Mouse (Mus musculus): ENCODE results near the gene Hist1h1d.
"Not testable (repeated sequence)": the region's sequence is repeated elsewhere in the genome, so short reads cannot be mapped to it uniquely, and the experiment has no call there.

The Hist1h1d gene

DNA sequence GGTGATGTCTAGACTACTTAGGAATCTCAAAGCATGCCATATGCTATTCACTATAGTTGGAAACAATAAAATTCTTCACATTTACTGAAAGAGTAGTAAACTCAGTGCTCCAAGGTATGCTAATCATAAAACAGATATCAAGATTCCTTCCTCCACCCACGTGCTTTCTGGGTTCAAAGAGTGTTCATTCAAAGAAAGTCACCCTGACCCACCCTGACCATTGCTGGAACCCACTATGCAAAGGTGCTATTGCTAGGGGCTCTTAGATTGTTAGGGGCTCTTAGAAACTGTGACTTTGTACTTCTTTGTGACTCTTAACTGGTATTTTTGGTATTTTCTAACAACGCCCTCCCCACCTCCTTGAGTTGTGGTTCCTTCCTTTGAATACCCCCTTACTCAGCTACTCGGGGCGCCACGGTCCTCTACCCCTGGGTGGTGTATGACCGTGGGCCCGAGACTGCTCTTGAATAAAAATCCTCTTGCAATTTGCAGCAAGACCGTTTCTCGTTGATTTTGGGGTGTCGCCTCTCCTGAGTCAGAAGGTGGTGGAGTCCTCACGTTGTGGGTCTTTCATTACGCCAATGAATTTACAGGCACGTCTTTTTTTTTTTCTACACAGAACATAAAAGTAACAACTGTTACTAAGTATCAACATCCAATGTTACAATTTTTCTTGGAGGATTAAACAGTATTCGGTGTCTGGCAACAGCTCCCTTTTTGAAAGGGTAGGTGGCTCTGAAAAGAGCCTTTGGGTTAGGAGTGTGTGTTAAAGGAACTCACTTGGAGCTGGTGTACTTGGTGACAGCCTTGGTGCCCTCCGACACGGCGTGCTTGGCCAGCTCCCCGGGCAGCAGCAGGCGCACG lies 20.2 kb downstream of the Hist1h1d start:
- not testable (repeated sequence) for DNase-seq (ENCODE audit: low read depth, low spot score)

DNA sequence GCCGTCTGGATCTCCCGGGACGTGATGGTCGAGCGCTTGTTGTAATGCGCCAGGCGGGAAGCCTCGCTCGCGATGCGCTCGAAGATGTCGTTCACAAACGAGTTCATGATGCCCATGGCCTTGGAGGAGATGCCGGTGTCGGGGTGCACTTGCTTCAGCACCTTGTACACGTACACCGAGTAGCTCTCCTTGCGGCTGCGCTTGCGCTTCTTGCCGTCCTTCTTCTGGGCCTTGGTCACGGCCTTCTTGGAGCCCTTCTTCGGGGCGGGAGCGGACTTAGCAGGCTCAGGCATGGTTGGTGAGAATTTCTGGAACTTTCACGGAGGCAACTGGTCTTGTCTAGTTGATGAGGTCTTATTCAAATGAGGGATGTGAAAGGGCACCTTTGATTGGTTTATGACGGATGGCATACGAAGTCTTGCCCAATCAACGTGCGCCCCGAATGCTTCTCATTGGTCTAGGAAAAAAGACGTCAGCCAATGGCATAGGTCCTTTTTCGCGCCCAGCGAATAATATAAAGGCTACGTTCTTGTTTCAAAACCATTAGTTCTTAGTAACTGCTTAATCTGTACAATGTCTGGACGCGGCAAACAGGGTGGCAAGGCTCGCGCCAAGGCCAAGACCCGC lies 20.9 kb downstream of the Hist1h1d start, which contains the start of the genes Hist1h2bf and Hist1h2ad:
Hist1h2bf (minus strand) TSS at position 299 of the 627 bp plus-strand sequence.
Hist1h2ad (plus strand) TSS at position 484 of the 627 bp plus-strand sequence.
- peak; percentile 97 for DNase-seq (ENCODE audit: low read depth, low spot score)

DNA sequence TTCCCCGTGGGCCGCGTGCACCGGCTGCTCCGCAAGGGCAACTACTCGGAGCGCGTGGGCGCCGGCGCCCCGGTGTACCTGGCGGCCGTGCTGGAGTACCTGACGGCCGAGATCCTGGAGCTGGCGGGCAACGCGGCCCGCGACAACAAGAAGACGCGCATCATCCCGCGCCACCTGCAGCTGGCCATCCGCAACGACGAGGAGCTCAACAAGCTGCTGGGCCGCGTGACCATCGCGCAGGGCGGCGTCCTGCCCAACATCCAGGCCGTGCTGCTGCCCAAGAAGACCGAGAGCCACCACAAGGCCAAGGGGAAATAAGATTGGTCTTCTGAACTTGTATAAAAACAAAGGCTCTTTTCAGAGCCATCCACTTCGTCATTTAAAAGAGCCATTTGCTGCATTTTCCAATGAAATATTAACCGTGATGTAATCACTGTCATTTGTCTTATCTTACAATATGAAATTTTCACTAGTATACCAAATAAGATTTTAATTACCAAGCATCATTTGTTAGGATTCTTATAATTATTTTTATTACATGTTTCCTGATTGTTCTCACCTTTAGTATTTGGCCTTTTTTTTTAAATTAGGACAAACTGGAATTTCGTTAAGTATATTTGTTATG lies 21.6 kb downstream of the Hist1h1d start:
- DNase-seq (ENCODE audit: low read depth, low spot score): not testable (repeated sequence)

DNA sequence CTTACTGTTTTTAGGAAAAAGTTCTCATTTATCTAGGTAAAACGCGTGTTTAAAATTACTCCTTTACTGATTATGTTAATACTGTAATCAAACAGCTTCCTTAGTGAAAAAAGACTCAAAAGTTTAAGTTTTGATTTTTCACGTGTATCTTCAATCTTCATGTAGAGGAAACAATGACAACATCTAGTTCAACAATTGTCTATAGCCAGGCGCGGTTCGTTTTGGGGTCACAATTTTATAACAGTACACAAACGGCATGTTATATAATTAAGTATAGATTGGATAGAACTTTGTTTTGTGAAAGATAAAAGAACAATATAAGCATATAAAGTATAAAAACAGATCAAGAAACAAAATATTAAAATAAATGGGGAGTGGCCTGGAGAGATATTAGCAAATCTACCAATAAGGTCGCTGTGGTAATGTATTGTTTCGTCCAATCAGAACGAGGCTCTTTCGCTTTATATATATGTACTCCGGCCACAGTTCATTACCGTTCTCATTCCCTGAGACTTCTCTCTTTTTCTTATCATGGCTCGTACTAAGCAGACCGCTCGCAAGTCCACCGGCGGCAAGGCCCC lies 22.3 kb downstream of the Hist1h1d start, which contains the start of gene Hist1h3d:
Hist1h3d (plus strand) TSS at position 493 of the 581 bp plus-strand sequence.
- peak; percentile 87 for DNase-seq (ENCODE audit: low read depth, low spot score)

DNA sequence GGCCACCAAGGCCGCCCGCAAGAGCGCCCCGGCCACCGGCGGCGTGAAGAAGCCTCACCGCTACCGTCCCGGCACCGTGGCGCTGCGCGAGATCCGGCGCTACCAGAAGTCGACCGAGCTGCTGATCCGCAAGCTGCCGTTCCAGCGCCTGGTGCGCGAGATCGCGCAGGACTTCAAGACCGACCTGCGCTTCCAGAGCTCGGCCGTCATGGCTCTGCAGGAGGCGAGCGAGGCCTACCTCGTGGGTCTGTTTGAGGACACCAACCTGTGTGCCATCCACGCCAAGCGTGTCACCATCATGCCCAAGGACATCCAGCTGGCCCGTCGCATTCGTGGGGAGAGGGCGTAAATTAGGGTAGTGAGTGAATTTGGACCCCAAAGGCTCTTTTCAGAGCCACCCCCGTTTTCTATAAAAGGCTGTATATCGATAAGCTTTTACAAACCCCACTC lies 22.8 kb downstream of the Hist1h1d start:
- DNase-seq (ENCODE audit: low read depth, low spot score): not testable (repeated sequence)

DNA sequence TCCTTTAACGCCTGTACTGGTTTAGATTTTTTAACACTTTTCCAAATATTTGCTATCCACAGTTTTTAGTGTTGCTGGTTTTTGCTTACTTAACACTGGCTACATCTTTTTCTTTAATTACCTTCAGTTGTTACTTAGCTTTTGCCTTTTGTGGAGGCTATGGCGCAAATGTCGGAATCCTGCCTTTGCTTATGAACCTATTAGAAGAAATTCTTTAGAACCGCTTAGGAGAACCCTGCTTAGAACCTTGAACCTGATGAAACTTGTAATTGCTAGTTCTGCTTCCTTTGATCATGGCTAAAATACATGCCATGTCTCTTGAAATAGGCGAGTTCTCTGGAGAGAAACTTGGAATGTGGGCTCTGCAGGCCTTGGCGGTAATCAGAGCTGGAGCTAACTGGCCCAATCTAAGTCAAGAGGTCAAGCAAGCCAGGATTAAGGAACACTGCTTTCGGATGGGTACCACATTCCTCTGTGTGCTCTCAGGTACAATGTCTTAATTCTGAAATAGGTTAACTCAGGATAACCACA lies 23.4 kb downstream of the Hist1h1d start:
- DNase-seq (ENCODE audit: low read depth, low spot score): no peak

DNA sequence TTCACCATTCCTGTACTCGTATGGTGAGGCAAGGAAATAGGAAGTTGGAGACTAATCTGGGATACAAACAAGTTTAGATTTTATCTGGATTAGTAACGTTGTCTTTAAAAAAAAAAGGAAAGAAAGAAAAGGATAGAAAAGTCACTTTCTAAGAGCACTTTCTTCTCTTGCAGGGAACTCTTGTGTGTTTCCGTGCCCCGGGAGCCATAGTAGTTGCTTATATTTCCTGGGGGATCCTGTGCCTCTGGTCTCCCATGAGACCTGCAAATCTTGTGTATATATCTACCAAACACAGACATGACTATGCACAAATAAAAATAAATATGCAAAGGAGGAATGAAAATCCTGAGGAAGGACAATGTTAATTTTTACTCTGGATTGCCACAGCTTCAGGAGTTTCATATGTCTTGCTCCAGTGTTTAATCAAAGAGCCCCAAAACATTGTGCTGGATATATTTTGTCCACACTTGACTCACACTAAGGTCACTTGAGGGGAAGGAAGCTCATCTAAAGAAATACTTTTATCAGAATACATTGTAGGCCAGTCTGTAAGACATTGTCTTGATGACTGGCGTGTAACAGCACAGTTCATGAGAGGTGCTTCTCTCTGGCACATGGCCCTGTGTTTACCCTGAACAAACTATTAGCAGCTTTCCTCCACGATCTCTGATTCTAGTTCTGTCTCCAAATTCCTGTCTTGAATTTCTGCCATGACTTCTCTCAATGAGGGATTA lies 24.0 kb downstream of the Hist1h1d start:
- DNase-seq (ENCODE audit: low read depth, low spot score): no peak

DNA sequence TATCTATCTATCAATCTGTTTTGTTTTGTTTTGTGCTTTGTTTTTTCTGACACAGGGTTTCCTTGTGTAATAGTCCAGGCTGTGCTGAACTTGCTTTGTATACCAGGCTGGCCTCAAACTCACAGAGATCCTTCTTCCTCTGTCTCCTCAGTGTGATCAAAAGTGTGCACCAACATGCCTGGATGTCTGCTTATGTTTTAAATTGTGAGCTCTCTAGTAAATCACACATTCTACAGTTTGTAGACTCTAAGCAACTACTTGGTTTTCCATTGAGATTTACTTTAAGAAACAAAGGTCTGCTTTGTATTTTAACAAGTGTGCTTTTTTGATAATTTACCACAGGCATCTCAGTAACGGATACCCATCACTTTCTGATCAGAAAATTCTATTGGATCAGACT lies 24.8 kb downstream of the Hist1h1d start:
- DNase-seq (ENCODE audit: low read depth, low spot score): no peak

DNA sequence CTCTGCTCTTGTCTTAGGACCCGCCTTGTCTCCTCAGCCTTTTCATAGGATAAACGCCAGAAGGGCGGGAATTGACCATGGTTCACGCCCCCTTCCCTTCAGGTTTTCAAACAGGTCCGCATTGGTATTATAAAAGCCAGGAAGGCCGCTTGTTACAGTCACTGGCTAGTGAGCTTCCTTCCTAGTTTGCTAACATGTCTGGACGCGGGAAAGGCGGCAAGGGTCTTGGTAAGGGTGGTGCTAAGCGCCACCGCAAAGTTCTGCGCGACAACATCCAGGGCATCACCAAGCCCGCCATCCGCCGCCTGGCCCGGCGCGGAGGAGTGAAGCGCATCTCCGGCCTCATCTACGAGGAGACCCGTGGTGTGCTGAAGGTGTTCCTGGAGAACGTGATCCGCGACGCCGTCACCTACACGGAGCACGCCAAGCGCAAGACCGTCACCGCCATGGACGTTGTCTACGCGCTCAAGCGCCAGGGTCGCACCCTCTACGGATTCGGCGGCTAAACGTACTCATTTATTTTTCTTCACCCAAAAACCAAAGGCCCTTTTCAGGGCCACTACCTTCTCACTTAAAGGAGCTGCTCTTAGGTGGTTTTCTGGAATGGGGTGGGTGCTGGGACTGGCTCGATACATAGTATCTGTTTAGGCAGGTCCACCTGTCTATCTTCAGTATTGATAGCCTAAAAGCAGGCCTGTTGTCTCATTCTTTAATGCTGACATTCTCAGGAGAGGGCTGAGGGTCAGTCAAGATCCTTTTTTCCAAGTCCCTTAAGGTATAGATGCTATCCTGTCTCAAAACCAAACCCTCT lies 28.6 kb downstream of the Hist1h1d start, which contains the start of gene Hist1h4d:
Hist1h4d (plus strand) TSS at position 191 of the 811 bp plus-strand sequence.
- peak; percentile 96 for DNase-seq (ENCODE audit: low read depth, low spot score)

DNA sequence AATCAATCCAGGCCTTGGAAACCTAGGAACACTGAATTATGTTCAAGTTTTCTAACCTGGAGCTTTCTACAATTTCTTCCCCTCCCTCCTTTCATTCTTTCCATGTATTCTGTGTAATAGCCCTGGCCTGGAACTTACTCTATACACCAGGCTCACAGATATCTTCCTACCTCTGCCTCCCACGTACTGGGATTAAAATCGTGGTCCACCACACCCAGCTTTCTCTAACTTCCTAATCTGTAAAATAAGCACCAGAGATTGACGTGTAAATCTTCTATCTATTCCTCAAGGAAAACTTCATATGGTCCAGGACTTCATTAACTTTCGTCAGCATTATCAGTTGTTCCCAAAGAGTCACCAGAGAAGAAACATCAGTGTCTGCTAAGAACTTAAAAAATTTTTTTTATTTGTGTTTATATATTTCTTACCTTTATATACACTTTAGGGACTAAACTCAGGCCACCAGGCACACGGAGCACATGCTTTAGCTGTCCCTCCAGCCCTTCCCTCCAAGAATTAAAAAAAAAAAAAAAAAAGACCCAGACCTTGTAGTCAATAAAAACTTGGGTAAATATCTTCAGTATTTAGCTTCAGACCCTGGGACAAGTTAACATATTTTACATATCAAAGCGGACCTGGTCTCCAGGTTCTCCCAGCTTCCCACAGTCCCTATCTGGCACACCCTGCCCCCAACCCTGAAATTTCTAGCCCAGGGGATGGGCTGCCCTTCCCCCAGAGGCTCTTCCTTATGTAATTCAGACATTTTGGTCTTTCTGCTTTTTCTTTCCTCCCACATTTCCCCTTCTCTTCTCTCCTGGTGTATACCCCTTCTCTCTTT lies 29.4 kb downstream of the Hist1h1d start:
- DNase-seq (ENCODE audit: low read depth, low spot score): no peak

DNA sequence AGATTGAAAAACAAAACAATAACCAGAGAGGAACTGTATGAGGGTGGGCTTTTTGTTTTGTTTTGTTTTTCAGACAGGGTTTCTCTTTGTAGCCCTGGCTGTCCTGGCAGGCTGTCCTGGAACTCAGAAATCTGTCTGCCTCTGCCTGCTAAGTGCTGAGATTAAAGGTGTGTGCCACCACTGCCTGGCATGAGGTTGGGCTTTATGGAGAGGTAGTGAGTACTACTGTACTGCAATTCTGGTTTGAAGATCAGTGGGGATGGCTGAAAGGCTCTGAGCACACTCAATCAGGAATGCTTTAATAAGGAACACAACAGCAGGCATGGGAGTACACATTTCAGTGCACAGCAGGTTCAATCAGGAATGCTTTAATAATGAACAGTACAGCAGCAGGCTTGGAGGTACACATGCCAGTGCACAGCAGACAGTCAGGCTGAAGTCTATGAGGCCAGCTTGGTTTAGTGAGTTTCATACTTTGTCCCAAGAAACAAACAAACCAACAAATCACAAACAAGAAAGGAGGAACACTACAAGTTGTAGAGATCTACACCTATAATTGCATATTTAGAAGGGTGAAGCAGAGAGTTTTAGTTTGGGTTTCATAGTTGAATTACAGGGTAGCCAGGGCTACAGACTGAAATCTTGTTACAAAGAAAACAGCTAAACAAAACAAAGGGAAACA lies 30.5 kb downstream of the Hist1h1d start:
- DNase-seq (ENCODE audit: low read depth, low spot score): no peak

DNA sequence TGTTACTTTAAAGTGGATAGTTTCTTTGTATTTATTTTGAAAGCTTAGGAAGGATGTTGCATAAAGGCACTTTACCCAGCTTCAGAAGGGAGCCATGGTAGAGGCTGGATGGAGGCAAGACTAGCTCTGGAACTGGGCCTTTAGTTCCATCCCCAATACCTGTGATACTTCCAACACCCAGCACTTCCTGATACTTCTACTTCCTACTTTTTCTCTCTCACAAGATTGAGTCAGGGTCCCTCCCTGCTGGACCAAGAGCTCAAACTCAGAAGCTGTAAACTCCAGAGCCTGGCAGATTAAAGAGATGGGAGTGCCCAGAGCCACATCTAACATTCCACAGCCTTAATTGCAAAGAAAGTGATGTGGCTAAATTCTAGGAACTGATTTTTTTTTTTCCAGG lies 31.3 kb downstream of the Hist1h1d start:
- DNase-seq (ENCODE audit: low read depth, low spot score): no peak

DNA sequence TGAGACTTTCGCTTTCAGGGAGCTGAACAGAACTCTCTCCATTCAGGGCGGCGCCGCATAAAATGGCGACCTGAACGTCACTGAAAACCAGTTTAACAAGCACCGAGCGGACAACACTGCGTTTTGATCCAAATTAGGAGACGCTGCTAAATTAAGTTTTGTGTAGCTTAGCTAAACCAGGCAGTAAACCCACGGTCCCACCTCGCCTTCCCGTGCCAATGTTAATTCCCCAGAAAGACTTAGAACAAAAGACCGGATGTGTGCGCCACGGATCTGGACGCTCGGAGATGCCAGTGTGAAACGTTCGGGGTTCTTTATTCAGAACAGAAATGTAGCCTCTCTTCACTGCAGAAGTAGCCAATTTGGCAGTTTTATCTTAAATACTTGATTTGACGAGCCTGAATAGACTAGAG lies 32.0 kb downstream of the Hist1h1d start:
- DNase-seq (ENCODE audit: low read depth, low spot score): peak; percentile 73

DNA sequence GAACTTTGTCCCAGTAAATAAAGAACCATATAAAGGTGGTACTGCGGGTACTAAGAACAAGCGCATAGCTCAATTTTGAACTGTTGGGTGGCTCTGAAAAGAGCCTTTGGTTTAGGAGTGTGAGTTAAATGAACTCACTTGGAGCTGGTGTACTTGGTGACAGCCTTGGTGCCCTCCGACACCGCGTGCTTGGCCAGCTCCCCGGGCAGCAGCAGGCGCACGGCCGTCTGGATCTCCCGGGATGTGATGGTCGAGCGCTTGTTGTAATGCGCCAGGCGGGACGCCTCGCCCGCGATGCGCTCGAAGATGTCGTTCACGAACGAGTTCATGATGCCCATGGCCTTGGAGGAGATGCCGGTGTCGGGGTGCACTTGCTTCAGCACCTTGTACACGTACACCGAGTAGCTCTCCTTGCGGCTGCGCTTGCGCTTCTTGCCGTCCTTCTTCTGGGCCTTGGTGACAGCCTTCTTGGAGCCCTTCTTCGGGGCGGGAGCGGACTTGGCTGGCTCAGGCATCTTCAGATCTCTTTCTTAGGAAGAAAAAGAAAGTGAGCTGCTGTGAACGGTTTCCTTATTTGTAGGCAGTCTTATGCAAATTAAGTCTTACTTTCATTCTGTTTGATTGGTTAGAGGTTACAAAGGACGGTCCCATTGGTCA lies 32.5 kb downstream of the Hist1h1d start:
- DNase-seq (ENCODE audit: low read depth, low spot score): peak; percentile 91

DNA sequence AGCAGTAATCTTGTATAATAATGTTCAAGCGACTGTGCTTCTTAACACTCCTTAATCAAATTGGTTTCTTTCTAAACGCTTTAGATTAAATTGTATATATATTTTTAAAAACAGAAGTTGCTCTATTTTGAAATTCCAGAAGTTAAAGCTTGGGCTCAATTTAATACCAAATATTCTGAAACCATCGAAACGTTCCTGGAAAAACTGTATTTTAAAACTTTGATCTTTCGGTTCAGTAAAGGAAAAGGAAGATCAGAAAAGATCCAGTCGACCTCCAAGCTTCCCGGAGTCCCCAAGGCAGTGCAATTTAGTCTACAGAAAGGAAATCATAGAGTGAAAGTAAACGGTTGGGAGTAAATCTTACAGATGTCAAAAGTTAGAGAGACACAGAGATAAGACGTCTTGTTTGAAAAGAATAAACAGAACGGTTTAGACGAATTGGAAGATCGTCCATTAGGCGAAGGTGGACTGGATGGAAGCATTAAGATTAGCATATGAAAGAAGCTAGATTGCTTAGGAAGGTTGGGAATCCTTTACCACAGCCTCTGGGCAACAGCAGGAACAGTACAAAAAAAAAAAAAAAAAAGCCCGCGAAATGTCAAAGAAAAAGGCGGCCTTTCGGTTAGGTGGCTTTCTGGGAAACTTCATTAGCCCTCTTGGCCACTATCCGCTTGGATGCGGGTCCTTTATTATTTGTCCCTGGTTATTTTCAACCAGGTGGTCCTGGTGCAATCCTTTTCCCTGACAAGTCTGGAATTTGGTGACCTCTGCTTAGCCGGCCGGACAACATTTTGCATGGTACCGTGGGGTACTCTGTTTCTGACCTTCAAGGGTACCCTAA lies 33.3 kb downstream of the Hist1h1d start:
- DNase-seq (ENCODE audit: low read depth, low spot score): no peak

DNA sequence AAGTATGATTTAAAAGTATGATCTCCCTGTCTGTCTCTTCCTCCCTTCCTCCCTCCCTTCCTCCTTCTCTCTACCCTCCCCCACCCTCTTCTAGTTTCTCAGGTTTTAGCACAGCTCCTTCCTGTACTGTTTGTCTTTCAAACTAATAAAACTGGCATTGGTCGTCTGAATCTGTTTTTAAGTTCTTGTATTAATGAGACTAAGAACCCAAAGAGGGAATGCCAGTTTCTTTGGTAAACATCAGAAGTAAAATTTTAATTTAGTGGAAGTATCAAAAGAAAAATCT lies 33.8 kb downstream of the Hist1h1d start:
- DNase-seq (ENCODE audit: low read depth, low spot score): no peak

DNA sequence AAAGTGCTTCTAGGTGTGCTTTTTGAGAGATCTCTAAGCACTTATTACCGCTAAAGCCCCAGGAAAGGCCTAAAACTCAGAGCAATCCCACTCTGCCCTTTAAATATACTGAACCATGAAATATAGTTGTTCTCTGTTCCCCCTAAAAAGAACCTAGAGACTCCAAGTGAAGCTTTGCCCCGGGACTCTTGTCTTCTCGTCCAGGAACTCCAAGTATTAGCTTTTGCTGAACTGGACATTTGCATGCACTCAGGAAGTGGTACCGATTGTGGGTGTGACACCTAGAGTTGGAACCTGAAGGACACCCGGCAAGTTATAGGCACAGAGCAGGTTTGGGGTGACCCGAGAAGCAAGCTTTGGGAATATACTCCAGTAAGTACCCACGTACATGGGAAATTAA lies 38.1 kb downstream of the Hist1h1d start:
- DNase-seq (ENCODE audit: low read depth, low spot score): no peak
